Mouse (Mus musculus): ENCODE measurements around the gene Krt88.

DNA sequence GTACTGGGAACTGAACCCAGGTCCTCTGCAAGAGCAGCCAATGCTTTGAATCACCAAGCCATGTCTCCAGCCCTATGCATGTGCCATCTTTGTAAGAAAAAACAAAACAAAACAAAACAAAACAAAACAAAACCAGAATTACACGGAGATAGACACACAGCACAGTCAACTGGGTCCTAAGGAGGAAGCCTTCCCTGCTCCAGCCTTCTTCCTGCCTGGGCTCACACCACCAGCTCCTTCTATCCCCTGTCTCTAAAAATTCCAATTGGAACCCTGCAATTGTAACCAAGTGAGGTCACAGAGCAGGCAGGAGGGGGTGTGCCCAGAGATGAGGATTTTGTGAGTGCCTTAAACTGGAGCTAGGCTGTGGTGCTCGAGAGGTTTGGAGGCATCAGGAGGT lies at the start of gene Krt88:
- TF ChIP-seq EP300 (optimal IDR thresholded peaks at IDR 0.05) (no peak), CTCF (IDR thresholded peaks at IDR 0.05; ENCODE audit: low read depth) (no peak)
